Mouse (Mus musculus) kidney, postnatal 10 days (tissue): ENCODE results near the gene Rtcb.

Experiments
- DNase-seq: peaks from one replicate; pipeline ENCODE4 v3.0.0; 2021; ENCODE audit warnings: mixed read lengths

Rtcb gene

DNA sequence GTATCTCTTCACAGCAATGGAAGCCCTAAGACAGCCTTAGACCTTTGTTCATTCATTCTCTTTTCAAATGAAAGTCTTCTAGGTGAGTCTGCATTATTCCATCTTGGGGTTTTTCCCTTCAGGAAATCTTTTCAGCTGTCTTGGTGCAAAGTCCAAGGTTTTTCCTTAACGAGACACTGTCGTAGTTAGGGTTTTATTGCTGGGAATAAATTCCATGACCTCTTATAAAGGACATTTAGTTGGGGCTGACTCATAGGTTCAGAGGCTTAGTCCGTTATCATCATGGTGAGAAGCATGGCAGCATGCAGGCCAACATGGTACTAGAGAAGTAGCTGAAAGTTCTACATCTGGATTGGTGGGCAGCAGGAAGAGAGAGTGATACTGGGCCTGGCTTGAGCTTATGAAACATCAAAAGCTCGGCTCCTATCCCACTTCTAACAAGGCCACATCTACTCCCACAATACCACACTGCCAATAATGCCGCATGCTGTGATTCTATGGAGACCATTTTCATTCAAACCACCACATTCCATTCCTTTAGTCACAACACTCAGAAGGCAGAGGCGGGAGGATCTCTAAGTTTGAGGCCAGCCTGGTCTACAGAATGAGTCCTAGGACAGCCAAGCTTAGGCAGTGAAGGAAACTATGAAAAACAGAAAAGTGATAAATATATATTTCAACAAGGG lies 21.2 kb downstream of the Rtcb start:
- DNase-seq = no peak

DNA sequence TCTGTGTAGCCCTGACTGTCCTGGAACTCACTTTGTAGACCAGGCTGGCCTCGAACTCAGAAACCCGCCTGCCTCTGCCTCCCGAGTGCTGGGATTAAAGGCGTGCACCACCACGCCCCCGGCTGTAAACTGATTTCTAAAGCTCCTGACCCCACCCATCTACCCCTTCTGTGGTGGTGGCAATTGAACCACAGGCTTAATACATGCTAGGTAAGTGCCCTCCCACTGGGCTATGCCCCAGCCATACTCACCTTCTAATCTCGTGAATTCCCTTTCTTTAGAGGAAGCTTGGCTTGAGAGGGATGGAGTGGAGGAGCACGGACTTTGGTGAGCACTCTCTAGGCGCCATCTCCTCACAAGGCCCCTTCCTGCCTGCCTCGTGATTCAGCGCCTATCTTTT lies 27.7 kb downstream of the Rtcb start:
- DNase-seq = no peak

DNA sequence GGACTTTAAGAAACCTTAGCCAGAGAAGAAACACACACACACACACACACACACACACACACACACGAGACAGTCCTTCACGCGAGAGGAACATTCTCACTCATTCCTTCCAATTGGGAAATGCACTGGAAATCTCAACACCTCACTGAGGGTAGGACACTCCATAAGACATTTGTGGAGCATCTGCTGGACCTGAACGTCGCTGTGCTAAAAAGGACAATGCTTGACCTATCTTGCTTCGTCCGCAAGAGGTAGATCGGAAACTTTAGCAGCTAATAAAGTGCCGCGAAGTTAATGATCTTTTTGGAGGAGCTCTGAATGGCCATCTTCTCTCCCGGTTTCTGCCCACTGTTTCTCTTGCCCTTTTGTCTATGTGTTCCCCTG lies 28.4 kb downstream of the Rtcb start:
- no peak for DNase-seq

DNA sequence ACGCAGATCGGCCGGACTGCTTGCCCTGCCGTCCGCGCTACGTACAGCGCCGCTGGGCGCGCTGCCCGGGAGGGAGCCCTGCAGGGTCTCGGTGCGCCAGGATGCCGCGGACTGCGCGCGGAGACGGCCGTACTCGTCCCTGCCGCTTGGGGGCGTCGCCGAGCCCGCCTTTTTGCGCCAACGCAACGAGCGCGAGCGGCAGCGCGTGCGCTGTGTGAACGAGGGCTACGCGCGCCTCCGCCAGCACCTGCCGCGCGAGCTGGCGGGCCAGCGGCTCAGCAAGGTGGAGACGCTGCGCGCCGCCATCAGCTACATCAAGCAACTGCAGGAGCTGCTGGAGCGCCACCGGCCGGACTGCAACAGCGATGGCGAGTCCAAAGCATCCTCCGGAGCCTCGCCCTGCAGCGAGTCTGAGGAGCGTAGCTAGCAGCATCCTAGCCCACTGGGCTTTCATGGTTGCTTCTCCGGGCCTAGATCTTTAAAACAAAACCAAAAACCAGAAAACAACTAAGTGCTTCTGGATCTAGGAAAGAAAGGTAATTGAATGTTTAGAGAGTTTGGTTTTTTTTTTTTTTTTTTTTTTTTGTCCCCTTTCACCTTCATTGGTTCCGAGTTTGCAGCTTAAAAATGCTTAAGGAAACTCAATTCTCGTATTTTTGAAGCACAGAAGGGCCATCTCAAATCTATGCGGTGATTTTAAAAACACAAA lies 29.0 kb downstream of the Rtcb start:
- peak; percentile 79 for DNase-seq

DNA sequence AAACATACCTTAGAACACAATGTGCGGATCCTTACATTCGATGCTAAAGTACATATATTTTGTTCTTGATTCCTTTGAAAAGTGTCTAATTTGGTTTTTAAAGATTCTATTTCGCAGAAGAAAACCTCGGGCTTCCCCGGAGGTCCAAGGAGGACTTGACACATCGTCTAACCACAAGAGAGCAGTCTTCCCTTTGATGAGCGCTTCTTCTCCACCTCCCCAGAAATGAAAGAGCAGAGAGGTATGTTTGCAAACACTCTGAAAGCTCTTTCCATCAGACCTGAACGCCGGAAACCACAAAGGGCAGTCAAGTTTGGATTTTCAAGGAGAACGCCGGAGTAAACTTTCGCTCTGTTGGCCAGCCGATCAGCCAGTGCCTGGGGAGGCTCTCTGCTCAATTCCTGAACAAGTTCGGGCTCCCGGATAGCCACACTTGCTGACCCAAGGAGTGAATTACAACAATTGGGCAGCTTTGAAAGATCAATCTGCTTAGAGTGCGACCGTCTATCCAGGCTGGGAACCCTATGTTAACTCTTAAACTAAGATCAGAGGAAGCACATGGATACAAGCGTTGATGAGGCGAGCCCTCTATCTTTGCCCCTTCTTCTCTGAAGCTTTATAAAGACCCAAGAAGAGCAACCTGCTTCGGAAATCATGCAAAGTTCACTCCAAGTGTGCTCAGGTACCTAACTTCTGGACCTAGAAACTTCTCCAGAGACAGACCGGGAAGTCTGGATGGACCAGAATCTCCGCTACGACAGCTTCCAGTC lies 29.8 kb downstream of the Rtcb start, which contains the start of gene Ascl4:
Gene Ascl4, plus strand, starts transcription at position 6 of the 770 bp plus-strand sequence.
- DNase-seq = peak; percentile 14

DNA sequence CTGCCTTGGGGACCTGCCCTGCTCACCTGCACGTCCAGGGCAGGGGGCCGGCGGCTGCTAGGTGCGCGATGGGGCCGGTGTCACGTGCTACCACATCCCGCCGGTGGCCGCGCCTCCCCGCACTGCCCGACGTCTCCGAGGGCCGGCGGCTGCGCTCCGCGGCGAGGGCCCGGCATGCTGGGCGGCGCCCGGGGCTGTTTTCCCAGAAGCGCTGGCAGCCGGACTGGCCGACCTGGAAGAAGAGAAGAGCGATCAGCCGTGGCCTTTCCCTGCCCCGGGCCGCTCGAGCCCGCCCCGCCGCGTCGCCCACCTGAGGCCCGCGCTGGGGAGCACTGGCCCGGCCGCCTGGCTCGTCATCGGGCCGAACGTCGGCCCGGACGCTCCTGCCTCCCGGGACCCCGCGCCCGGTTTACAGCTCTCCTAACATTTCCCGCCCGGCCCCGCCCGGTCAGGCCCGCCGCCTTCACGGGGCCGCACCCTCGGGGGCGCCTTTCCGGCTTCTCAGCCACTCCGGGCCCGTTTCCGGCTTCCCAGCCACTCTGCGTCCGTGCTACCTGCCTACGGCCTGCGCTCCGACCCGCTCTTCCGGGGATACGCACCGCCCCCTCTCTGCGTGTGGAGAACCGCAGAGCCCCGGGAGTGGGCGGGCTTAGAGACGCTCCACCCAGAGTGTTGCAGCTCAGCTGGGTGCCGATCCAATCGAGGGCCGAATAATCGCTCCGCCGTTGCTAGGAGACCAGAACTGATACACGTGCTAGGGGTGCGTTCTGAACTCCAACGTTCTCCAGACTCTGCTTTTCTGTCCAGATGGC lies 40.9 kb downstream of the Rtcb start, which contains the start of gene Prdm4:
Gene Prdm4, minus strand, starts transcription at position 645 of the 812 bp plus-strand sequence.
- peak; percentile 98 for DNase-seq
